Mouse (Mus musculus): Measurements from ENCODE around the gene Prr12.

The Prr12 gene

GRCm38 (mm10) chr7:45078513-45078912 lies 25.8 kb upstream of the Prr12 start:
- CTCF ChIA-PET: interaction anchor here (0.6 kb wide), 1 partner anchor 43 kb away, joined by 9 read pairs; no protein-coding TSS in a partner anchor

GRCm38 (mm10) chr7:45077829-45078228 lies 25.1 kb upstream of the Prr12 start:
- CTCF ChIA-PET: interaction anchor here (0.7 to 0.8 kb wide), 2 partner anchors 59 to 318 kb away, joined by 3 to 19 read pairs; no protein-coding TSS in a partner anchor

DNA sequence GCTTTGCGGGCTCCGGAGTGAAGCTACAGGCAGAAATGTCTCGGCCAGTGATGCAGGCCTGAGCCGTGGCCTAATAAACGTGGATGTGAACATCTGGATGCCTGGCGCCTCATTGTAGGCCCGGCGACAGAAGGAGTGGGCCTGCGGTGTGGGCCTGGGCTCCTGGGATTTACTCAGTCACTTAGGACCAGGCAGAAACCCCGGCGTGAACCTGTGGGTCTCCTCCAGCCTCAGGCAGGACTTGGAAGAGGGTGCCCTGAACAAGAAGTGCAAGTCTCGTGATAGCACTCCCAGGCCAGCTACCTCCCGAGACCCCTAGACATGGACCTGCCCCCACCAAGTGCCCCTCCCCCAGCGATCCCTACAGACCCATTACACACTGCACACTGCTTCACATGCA lies 24.6 kb upstream of the Prr12 start:
- CTCF ChIA-PET: interaction anchor here (0.7 to 0.8 kb wide), 2 partner anchors 59 to 318 kb away, joined by 3 to 19 read pairs; no protein-coding TSS in a partner anchor

GRCm38 (mm10) chr7:45076501-45076900 lies 23.8 kb upstream of the Prr12 start:
- CTCF ChIA-PET: no interaction called here

DNA sequence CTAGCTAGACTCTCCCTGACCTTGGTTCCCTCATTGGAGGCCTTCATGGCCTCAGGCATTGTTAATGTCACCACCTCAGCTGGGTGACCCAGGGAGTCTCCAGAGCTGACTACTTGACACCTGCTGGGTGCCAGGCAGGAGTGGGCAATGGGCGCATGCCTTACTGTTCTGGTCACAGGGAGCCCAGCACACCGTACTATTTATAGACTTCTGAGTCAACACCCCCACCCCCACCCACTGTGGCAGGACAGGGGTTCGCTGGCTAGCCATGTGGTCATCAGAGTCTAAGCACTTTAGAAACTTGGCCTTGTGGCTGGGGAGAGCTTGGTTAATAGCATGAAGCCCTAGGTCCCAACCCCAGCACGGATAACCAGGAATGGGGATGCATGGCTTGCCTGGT lies 22.7 kb upstream of the Prr12 start:
- CTCF ChIA-PET: no interaction called here

- CTCF ChIA-PET: no interaction called here
Measured at GRCm38 (mm10) chr7:45073949-45074348, 21.3 kb upstream of the Prr12 start.

DNA sequence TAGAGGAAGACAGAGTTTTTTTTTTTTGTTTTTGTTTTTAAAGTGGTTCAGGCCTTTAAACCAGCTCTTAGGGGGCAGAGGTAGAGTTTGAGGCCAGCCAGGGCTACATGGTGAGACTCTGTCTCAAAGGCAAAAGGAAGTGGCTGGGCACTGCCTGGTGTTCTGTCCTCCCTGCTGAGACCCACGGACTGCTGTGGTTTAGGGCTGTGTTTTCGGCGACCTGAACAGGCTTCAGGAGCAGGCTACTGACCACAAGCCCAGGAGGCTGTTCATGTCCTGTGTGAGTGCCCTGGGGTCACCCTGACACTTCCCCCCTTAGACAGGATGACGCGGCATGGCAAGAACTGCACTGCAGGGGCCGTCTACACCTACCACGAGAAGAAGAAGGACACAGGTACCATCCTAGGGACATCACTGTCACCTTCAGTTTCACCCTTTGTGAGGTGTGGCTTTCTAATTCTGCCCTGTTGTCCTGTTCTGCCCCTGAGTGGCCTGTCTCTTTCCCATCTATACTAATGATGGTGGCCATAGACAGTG lies 20.6 kb upstream of the Prr12 start:
- CTCF ChIA-PET: interaction anchor here (0.6 kb wide), 1 partner anchor 99 kb away, joined by 4 read pairs; no protein-coding TSS in a partner anchor

DNA sequence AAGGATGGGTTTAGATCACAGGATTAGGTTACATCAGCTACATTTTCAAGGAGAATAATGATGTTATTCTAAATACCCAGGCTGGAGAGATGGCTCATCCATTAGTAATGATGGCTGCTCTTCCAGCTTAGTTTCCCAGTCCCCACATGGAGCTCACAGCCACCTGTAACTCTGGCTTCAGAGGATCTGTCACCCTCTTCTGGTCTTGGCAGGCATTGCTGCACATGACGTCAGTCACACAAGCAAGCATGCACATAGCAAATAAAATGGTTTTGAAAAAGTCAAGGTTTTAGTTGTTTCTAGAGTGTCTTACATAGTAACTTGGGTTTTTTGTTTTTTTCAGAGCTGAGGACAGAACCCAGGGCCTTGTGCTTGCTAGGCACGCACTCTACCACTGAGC lies 19.5 kb upstream of the Prr12 start:
- CTCF ChIA-PET: no interaction called here

GRCm38 (mm10) chr7:45069671-45070070 lies 17.0 kb upstream of the Prr12 start:
- CTCF ChIA-PET: no interaction called here

GRCm38 (mm10) chr7:45068000-45068318 lies 15.3 kb upstream of the Prr12 start:
- CTCF ChIA-PET: interaction anchor here (0.7 kb wide), 1 partner anchor 55 kb away, joined by 4 read pairs; no protein-coding TSS in a partner anchor

DNA sequence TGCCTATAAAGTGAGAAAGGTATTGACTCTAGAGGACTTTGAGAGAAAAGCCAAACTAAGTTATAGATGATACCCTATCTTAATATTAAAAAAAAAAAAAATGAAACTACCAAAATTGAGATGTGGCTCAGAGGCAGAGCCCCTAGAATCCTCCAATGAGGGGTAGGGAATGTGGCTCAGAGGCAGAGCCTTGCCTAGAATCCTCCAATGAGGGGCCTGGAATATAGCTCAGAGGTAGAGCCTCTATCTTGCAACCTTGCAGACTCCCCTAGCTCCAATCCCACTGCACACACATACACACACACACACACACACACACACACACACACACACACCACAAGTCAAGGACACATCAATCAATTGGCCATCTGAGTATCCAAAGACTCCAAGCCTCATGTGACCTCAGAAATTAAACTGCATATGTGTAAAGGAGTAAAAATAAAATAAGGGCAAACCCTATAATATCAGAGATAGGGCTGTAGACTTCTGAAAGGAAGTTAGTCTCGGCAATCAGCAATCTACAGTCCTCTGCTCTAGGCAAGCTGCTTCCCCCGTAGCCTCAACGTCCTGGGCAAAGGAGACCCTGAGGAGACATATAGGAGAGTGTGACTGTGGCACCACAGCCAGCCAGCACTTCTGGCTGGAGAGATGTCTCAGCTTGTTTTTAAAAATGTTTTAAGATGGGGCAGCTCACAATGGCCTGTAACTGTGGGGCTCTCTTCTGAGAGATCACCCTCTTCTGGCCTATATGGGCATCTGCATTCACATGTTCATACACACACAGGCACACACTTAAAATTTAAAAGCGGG lies 14.7 kb upstream of the Prr12 start:
- CTCF ChIA-PET: interaction anchor here (0.7 to 1.0 kb wide), 2 partner anchors 51 to 54 kb away, joined by 4 read pairs; partner anchors contain the start of gene Scaf1

GRCm38 (mm10) chr7:45062239-45062835 lies 9.7 kb upstream of the Prr12 start, which contains the start of the genes Nosip and Prrg2:
TSS of gene Nosip (plus strand) at chr7:45062429.
TSS of gene Prrg2 (minus strand) at chr7:45062677.
- CTCF ChIA-PET: no interaction called here

DNA sequence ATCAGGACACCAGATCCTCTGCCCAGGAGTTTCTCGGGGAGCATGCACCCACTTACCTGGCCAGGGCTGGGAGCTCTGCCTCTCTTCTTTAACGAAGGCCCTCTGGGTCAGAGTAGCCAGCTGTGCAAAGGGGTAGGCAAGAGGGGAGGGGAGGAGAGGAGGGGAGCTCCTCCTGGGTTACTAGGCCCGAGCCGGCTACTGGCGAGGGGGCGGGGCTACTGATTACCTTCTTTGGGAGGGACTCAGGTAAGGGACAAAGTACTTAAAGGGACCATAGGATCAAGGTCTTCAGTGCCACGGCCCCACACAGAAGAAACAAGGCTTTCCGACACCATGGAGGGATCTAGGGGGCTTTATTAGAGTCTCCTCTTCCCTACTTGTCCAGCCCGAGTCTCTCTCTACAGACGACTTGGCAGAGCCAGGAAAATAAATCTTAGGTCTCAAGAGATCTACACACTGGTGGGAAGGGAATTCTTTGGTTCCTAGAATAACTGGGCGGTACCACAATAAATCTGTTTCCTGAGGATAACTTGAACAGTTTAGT lies 8.9 kb upstream of the Prr12 start:
- CTCF ChIA-PET: no interaction called here

DNA sequence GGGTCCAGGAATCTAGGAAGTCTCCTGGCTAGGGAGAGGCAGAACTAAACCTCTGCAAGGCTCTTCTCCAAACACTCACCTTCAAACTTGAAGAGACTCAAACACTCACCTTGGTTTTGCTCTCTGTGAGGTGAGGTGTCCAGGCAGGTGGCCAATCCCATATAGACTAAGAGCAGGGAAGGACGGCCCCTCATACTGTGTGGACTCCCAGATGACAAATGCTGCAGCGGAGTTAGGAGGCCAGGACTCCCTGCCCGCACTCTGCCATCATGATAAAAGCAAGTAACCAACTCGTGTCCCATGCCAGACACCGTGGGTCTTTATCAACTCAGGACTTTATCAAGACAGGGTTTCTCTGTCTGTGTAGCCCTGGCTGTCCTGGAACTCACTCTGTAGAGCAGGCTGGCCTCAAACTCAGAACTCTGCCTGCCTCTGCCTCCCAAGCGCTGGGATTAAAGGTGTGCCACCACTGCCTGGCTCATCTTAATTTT lies 8.0 kb upstream of the Prr12 start:
- CTCF ChIA-PET: no interaction called here

DNA sequence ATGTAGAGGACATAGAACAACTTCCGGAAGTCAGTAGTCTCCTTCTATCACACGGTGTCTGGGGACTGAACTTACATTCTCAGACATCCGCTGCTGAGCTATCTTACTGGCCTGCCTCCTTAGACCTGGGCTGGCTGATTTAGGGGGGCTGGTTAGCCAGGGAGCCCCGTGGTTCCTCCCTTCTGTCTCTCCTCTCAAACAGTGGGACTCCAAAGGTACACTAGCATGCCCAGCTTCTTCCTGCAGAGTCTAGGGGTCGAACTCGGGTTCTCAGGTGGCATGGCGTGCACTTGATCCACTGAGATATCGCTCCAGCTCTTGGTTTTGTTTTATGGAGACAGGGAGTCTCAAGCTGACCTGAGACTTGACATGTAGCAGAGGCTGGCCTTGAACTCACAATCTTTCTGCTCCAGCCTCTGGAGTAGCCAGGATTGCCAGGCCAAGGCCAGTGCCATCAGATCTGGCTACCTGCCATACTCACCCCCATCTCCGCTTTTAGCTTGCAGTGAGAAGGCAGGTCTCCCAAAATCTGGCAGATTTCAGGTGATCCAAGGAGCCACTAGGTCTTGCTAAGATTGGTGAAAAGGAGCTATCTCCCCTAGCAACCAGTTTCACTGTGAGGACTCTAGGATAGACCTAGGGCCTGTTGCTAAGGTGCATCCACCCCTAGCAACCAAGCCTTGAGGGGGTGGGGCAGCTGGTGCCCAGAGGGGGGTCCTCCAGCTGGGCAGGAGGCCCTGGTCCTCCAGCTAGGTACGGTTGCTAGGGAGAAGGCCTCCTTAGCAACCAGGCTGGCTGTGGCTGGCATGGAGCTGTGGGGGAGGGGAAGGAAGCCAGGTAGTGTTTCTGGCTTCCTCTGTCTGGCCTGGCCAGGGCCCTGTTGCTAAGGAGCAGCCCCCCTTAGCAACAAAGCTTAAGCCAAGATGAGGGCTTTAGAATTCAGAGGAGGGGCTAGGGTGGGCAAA lies 6.2 kb upstream of the Prr12 start:
- CTCF ChIA-PET: no interaction called here

- CTCF ChIA-PET: no interaction called here
Measured at GRCm38 (mm10) chr7:45056972-45057348, 4.3 kb upstream of the Prr12 start.

DNA sequence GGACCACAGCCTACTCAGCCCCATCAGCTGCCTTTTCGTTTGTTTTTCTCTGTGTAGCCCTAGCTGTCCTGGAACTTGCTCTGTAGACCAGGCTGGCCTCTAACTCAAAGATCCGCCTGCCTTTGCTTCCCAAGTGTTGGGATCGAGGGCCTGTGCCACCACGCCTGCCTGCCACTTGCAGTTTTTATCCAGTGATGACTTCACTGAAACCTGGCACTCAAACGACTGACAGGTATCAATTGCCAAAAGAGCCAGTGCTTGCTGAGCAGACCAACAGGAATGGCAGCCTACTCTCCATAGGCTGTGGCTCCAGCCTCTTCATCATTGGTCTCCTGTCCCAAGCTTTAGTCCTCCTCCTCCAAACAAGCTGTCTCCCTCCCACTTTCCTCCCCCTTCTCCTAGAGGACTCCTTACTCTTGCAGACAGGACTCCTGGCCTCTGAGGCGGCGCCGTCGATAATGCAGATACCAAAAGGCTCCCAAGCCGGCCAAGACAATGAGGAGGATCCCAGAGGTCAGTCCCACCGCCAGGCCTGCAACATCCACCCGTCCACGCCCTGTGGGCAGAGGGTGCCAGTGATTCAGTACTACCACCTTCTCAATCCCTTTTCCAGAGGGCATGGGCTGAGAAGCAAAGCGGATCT lies 3.8 kb upstream of the Prr12 start:
- CTCF ChIA-PET: no interaction called here

- CTCF ChIA-PET: no interaction called here
Measured at GRCm38 (mm10) chr7:45053931-45054510, 1.3 kb upstream of the Prr12 start.

- CTCF ChIA-PET: no interaction called here
Measured at GRCm38 (mm10) chr7:45053117-45053930, 643 bp upstream of the Prr12 start.
